Mouse (Mus musculus) heart, postnatal 36 days (tissue): ENCODE measurements around the gene Milr1. TPM values are rescaled to one million over a fixed set of nuclear protein-coding genes. Genes with fewer than 3 reads are reported as not detected.
"Not testable (repeated sequence)": the region's sequence is repeated elsewhere in the genome, so short reads cannot be mapped to it uniquely, and the experiment has no call there.

ENCODE experiments used
- DNase-seq, 2 experiments: peaks; one replicate each; pipeline ENCODE4 v3.0.0; 2021 to 2022
- intact Hi-C: fragments of 180-260 bp; cut with DNase I; formaldehyde crosslinking; loops from one replicate; pipeline ENCODE4 v1.15.1; 2025
- total RNA-seq, 2 experiments: library from RNA; stranded (reverse); gene quantifications; 2 replicates each; pipeline ENCODE4 v1.2.3; 2021

The Milr1 gene
- total RNA-seq, 2 experiments from 2014 or later = 0.97 to 1.0 TPM

DNA sequence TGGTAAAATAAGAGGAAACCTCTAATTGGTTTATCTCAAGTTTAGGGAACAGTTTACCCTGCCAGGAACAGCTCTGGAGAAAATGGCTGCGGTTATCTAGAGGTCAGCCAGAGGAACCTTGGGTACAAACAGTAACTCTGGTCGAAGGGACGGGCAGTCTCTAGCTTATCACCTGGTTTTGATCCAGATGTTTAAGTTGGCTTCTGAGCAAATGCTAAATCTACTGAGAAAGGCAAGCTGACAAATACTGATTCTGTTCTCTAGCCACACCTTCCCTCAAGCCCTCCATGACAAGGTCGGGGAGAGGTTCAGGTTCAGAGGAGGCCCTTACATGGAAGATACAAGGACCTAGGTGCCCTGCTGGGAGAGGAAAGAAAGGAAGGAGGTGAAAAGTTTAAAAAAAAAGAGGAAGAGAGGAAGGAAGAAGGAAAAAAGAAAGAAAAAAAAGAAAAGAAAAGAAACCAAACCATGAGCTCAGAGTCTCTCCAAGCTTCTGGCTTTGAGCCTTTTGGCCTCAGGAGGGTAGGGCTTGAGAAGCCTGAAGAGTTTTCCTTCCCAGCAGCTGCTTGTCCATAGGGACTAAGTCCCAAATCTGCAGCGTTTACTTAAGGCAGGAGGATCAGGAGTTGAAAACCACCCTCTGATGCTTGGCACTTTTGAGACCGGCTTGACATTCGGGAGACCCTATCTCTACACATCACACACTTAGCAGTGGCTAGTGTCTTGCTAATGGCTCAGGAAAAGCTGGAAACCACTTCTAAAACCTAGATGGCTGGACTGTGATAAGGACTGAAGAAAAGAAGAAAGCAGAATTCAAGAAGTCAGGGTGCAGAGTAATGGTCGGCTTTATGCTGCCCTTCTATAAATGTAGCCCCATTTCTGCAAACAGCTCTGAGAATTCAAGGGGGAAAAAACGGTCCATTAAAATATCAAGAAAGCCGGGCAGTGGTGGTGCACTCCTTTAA lies 22.3 kb upstream of the Milr1 start:
- DNase-seq = no peak
- intact Hi-C loops = loop anchor here (2.0 kb wide), 1 partner anchor 18 kb away; no protein-coding TSS in a partner anchor

DNA sequence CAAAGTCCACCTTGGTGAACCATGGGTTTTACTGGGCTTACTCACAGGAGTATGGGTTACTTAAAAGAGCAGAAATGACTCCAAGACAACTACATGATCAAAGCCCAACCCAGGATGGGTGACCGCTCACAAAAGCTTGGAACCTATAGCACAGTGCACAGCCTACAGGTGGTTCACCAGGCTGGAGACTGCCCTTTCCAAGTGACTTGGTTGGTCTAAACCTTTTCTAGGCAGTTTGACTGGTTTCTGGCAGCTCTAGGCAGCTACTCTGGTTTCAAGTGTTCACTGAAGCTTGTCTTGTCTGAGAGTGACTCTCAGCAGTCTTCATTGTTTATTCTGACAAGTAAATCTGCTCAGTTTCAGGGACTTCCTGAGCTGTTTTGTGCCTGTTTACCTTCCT lies 21.4 kb upstream of the Milr1 start:
- intact Hi-C loops = loop anchor here (2.0 kb wide), 1 partner anchor 19 kb away; no protein-coding TSS in a partner anchor
- DNase-seq = no peak

DNA sequence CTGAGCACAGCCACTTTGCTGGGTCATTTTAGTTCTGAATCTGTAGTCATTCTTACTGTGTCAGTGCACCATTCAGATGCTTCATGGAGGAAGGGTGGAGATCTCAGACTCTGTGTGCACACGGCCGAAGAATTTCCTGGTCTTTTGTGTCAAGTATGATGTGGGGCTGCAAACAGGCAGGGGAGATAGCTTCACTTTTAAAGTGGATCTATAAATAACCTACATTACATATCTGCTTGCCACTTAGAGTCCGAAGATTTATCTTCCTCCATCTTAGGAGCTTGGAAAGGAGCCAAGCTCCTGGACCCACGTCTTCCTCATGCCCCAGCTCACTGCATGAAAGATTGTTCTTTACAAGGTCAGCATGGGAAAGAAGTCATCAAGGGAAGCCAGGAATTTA lies 20.3 kb upstream of the Milr1 start:
- no peak for DNase-seq
- intact Hi-C loops = no loop called here

DNA sequence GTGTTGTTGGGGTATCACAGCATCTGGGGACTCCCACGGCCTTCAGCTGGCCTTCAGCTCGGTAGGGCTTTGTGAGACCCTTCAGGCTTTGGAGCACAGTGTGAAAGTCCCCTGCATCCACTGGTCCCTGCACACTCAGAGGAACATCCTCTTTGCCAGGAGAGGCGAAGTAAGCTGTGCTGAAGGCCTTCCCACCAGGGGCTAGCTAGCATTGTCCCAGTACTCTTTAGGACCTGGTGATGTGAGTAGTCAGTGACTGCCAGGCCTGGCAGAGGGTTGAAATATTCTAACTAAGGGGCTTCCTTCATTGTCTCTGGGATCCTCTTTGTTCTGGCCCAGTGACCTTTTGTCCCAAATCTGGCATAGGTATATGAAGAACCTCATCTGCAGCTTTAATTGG lies 14.4 kb upstream of the Milr1 start:
- DNase-seq = no peak
- intact Hi-C loops = loop anchor here (2.0 to 5.0 kb wide), 2 partner anchors 22 to 34 kb away; no protein-coding TSS in a partner anchor

DNA sequence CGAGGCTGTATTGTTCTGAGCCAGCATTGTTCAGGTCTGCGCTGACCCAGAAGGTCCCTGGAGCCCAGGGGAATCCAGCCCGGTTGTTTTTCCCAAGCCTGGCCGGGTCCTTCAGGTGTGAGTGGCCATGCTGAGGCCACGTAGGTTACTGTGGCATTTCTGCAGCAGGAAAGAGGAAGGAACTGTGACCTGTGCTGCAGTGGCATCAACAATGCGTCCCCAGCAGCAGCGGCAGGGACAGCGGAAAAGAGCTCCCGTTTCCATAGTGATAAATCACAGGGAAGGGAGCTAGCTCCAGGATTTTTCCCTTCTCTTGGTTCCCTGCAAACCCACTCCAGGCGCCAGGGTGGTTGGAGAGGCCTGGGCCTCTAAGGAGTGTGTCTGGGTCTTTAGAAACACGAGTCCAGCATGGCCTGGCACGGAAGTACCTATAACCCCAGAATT lies 13.8 kb upstream of the Milr1 start:
- peak; percentile 47 to 54 for DNase-seq
- intact Hi-C loops = loop anchor here (2.0 to 5.0 kb wide), 2 partner anchors 22 to 35 kb away; no protein-coding TSS in a partner anchor

DNA sequence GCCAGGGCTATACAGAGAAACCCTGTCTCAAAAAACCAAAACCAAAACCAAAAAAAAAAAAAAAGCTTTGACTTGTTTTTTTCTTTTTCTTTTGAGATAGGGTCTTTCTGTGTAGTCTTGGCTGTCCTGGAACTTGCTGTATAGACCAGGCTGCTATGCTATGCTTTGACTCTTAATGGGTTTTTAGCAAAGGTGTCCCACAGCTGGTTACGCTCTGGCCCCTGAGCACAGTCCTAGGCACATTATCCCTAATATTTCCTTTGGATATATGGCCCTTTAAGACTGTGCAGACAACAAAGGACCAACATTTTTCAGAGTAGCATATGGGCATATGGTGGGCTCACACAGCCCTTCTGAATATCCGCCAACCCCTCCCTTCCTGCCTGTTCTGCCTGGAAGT lies 11.9 kb upstream of the Milr1 start:
- no peak for DNase-seq
- intact Hi-C loops = loop anchor here (5.0 kb wide), 1 partner anchor 37 kb away; no protein-coding TSS in a partner anchor

DNA sequence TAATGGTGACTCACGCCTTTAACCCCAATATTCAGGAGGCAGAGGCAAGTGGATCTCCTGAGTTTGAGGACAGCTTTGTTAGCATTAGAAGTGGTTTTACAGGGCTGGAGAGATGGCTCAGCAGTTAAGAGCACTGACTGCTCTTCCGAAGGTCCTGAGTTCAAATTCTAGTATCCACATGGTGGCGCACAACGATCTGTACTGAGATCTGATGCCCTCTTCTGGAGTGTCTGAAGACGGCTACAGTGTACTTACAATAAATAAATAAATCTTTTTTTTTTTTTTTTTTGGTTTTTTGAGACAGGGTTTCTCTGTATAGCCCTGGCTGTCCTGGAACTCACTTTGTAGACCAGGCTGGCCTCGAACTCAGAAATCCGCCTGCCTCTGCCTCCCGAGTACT lies 10.3 kb upstream of the Milr1 start:
- intact Hi-C loops = loop anchor here (1.0 to 10.0 kb wide), 2 partner anchors 61 to 326 kb away; no protein-coding TSS in a partner anchor
- not testable (repeated sequence) for DNase-seq

DNA sequence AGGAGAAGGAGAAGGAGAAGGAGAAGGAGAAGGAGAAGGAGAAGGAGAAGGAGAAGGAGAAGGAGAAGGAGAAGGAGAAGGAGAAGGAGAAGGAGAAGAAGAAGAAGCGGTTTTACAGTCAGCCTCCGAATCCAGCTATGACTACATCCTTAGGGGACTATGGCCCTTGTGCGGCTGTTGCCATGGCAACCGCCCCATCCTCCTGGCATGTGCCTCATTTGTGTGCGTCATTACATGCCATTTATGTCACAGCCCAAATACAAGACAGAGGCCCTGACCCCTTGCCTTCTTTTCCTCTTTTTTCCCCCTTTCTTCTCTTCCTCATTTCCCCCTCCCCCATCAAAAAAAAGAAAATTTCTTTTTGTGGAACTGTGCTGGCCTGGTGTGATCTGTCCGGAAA lies 9.8 kb upstream of the Milr1 start:
- intact Hi-C loops = loop anchor here (10.0 kb wide), 1 partner anchor 326 kb away; no protein-coding TSS in a partner anchor
- DNase-seq = no peak

DNA sequence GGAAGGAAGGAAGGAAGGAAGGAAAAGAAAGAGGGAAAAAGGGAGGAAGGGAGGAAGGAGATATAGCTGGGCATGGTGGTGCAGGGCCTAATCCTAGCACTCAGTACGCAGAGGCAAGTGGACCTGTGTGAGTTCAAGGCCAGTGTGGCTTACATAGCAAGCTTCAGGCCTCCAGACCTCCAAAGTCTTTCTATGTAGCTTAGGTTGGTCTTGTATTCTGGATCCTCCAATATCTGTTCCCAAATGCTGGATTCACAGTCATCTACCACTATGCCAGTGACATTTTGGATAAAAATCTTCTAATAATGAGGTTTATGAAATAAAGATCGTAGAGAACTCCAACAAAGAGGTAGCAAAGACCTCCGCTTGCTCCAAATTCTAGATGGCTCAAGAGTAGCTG lies 9.2 kb upstream of the Milr1 start:
- no peak for DNase-seq
- intact Hi-C loops = loop anchor here (1.0 to 10.0 kb wide), 2 partner anchors 94 to 327 kb away; no protein-coding TSS in a partner anchor

DNA sequence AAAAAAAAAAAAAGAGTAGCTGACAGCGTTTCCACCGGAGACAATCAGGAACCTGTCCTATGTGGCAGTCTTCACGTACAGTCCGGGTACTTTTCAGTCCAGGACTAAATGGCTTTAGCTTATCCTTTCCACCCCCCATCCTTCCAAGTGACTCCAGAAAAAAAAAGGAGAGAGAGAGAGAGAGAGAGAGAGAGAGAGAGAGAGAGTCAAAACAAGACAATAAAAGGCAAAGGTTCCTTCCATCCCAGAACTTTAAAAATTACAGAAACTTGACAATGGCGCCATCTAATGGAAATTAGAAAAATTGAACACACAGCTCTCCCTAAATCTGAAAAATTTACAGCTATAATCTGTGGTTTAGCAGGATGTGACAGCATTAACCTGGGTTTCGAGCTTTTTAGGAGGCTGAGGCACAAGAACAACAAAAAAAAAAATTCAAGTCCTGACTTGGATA lies 8.6 kb upstream of the Milr1 start:
- intact Hi-C loops = loop anchor here (1.0 to 10.0 kb wide), 2 partner anchors 94 to 328 kb away; no protein-coding TSS in a partner anchor
- DNase-seq = no peak

DNA sequence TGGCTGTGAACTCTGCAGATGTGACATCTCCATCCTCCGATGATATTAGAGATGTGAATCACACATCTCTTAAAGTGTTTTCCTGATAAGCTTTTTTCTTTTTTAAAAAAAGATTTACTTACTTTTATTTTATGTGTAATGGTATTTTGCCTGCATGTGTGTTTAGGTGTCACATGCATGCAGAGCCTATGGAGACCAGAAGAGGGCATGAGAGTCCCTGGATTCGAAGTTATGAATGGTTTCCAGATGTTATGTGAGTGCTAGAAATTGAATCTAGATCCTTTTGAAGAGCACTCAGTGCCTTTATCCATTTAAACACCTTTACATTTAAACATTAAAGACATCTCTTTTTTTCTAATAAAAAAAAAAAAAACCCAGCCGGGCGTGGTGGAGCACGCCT lies 6.1 kb upstream of the Milr1 start:
- intact Hi-C loops = loop anchor here (10.0 kb wide), 1 partner anchor 330 kb away; no protein-coding TSS in a partner anchor
- DNase-seq = no peak

DNA sequence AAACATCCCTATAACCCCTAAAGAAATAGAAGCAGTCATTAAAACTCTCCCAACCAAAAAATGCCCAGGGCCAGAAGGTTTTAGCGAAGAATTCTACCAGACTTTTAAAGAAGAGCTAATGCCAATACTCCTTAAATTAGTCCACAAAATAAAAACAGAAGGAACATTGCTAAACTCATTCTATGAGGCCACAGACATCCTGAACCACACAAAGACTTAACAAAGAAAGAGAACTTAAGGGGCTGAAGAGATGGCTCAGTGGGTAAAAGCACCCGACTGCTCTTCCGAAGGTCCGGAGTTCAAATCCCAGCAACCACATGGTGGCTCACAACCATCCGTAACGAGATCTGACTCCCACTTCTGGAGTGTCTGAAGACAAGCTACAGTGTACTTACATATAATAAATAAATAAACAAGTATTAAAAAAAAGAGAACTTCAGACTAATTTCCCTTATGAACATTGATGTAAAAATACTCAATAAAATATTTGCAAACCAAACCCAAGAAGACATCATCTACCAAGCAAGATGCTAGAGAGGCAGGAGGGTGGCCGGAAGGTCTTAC lies 1.4 kb upstream of the Milr1 start:
- intact Hi-C loops = loop anchor here (10.0 kb wide), 1 partner anchor 335 kb away; no protein-coding TSS in a partner anchor
- not testable (repeated sequence) for DNase-seq

DNA sequence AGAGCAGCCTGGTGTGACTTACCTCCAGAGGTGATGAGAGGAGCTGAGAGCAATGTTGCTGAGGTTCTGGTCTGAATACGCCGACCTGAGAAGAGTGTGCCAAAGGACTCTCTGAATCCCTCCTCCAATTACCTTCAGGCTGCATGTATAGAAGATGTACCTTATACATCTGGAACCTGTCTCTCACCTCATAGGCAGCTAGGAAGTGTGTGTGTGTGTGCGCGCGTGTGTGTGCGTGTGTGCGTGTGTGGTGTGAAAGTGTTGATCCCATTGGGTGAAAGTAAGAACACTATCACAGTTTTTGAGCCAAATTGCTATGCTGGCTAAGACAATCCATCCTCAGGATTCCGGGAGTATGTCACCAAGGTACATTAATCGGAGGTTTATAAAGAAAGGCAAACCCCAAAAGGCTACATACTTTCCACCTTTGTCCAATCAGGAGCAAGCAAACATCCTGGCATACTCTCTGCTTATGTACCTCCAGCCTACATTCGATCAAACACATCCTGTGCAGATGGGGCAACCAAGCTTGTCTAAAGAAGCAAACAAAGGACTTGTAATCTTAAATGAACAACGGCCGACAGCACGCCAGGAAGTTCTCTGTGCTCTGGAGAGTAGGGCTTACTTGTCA lies 790 bp upstream of the Milr1 start, which contains the start of gene Pecam1:
Gene Pecam1, minus strand, starts transcription at position 508 of the 631 bp plus-strand sequence.
- DNase-seq = no peak
- intact Hi-C loops = no loop called here

DNA sequence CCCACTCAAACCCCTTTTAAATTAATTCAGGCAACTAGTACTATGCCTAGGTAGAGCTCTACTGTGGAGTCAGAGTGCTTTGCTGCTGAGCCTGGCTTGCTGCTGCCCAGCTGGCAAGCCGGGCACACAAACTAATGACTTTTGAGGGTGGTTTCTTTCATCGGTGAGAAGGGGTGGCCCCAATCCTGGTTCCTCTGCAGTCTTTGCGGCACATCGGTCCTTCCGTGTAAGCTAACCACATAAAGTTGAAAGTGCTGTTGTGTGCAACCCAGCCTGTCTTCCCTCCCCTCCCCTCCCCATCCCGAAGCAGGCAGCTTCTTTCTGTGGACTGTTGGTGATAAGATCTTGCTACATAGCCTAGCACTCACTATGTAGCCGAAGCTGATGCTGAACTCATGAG lies 1.1 kb downstream of the Milr1 start:
- intact Hi-C loops = no loop called here
- DNase-seq = no peak

DNA sequence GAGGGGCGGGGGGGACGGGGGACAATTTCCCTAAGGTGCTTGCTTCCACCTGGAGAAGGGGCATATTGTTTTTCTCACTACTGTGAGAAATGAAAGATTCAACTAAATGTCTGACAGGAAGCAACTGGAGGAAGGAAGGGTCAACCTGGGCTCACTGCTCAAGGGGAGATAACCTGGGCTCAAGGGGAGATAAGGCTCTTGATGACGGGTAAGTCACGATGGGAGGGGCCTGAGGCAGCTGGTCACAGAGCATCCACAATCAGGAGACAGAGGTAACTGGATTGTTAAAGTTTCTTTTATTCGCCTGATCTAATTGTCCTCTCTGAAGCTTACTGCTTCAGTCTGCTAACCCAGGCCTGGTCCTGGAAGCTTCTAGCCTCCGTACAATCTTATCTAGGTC lies 2.3 kb downstream of the Milr1 start:
- intact Hi-C loops = no loop called here
- DNase-seq = no peak

DNA sequence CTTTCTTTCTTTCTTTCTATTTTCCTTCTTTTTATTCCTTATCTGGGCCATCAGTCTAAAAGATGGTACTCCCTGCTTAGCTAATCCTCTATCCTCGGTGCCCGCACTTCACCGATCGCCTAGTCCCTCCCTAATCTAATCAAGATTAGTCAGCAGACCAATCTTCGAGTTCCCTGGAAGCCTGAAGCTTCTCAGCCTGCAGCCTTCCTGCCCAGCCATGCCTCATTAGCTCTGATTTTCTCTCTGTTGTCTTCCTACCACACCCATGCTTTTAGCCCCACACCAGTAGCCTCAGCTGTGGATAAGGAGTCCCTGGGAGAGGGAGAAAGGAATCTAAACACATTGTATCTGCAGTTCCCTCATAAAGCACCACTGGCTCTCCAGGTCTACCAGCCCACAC lies 4.6 kb downstream of the Milr1 start:
- no peak for DNase-seq
- intact Hi-C loops = no loop called here

DNA sequence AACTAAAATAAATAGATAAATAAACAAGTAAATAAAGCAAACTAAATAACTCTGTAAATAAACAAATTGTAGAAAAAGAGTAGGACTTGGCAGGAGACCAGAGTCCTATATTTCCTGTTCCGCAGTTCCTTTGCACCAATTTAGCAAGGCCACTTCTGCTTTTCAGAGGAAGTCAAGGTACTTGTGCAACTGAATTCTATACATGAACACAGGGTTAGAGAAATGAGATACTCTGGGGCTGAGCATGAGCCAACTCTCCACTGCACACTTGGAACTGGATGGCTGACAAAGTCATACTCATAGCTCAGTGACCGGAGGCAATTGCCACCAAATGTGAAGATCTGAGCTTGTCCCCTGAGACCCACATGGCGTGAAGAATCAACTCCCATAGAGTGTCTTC lies 8.0 kb downstream of the Milr1 start:
- DNase-seq = no peak
- intact Hi-C loops = no loop called here

DNA sequence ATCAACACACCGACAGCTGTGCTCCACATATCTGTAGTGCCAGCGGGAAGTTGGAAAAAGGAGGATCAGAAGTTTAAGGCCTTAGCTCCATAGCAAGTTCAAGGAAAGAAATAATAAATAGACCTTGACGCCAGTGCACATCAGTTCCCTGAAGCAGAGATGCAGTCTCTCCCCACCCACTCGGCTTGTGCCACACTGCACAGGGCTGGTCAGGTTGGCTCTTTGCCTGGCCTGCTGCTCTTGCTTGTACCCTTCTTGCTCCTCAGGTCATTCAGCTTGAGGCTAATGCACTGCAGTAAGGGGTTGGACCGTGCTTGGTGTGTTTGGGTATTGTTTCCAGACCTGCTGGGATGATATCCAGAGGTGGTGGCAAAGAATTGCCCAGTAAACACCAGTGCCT lies 9.5 kb downstream of the Milr1 start:
- no peak for DNase-seq
- intact Hi-C loops = no loop called here

DNA sequence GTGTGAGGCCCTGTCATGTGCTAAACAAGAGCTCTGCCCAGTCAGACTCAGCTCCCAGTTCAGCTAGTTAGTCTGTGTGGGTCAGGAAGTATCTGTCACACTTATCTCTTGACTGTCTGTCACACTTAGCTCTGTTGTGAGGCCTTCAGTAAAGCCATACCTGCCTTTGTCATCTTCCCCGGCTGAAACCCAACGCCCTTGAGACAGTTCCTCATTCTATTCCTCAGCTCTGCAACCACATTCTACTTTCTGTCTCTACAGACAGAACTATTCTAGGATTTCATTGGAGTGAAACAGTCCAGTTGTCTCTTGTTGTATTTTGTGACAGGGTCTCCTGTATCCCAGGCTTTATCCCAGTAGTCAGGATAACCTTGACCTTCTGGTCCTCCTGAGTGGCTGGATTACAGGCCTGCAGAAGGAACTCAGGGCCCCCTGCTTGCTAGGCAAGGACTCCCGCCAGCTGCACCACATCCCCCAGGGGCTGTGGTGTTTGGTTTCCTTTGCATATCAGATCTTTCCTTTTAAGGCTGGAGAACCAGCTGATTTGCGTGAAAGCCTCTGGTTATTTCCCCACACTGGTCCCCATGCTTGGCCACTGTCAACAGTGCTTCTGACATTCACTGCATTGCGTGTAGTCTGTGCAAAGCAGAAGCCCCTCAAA lies 11.2 kb downstream of the Milr1 start:
- DNase-seq = no peak
- intact Hi-C loops = no loop called here

DNA sequence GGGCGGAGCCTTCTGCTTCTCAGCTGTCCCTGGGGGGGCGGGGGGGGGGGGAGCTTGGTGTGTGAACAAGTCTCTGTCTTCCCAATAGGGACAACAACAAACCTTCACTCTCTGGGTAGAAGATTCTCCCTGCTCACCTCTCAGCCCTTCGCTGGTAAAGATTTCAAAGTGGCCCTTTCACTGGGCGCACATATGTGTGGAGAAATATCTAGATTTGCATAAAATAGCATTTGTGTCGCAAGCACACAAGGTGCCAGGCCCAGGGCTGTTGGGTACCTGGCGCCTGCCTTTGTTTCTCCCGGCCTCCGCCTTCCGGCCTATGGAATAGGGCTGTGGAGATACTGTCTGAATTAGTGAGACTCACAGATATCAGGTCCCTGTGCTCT lies 11.8 kb downstream of the Milr1 start:
- intact Hi-C loops = no loop called here
- DNase-seq = no peak
